Mouse (Mus musculus) liver, adult (tissue): ENCODE measurements around the gene Slc35g3.

ENCODE experiments used
- GATA4 ChIP-seq: IDR thresholded peaks from 2 replicates; pipeline ENCODE4 v1.6.1; 2014; ENCODE audit warnings: mild to moderate bottlenecking, low read length; ENCODE audit not compliant: insufficient replicate concordance

The Slc35g3 gene

GRCm38 (mm10) chr11:69765221-69766125 is 3.7 kb upstream of the Slc35g3 start, which contains the start of gene Zbtb4:
Gene Zbtb4 (plus strand): TSS chr11:69765912.
- no peak for TF ChIP-seq GATA4

- no peak for TF ChIP-seq GATA4
Measured at GRCm38 (mm10) chr11:69763551-69763950, 1.8 kb upstream of the Slc35g3 start.

GRCm38 (mm10) chr11:69760901-69761200 is 917 bp downstream of the Slc35g3 start:
- TF ChIP-seq GATA4, result no peak

GRCm38 (mm10) chr11:69760160-69760900 is 1.4 kb downstream of the Slc35g3 start:
- TF ChIP-seq GATA4, result no peak

DNA sequence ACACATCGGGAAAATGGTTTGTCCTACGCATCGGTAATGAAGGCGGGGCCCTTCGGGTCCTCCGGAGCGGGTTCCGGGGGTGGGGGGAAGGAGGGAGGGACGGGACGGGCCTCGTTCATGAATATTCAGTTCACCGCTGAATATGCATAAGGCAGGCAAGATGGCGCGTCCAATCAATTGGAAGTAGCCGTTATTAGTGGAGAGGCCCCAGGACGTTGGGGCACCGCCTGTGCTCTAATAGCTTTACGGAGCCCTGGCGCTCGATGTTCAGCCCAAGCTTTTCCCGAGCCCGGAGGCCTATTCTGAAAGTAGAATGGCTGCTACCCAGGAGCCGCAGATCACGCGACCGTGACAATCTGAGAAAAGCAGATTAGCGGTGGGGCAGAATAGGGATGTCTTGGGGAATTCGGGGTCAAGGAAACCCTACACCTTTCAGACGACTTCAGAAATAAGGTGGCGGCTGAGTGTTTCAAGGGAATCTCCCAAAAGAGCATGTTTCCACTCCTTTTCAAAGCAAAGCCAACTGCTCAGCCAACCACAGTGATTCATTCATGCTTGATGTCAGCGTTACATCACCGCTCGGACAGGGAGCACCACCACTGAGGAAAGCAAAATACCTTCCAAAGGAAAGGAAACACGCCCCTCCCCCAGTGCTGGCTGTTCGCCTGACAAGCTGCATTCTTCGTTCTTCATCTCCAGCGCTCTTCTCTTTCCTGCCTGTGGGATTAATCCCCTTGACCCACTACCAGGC is 2.6 kb downstream of the Slc35g3 start:
- TF ChIP-seq GATA4, result no peak

- no peak; the same call in 1 of the 2 replicates for TF ChIP-seq GATA4
Measured at GRCm38 (mm10) chr11:69758478-69758970, 3.2 kb downstream of the Slc35g3 start, which contains the start of gene Polr2a. Gene Polr2a (minus strand): TSS chr11:69758637.

DNA sequence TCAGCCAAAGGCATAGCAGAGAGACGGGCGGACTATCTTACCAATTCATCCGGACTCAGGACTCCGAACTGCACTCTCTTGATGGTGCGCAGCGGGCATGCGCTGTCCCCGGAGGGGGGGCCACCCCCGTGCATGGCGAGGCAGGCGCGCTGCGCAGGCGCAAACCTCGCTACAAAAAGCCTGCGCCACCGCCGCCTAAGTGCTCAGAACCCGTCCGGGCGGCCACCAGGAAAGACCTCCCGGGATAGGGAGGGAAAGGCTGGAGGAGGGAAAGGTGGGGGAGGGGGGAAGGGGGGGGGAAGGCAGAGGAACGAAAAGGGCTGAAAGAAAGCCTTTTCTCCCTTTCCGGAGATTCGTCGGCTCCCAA is 3.7 kb downstream of the Slc35g3 start:
- no peak for TF ChIP-seq GATA4

- TF ChIP-seq GATA4, result no peak
Measured at GRCm38 (mm10) chr11:69757303-69758089, 4.3 kb downstream of the Slc35g3 start.

DNA sequence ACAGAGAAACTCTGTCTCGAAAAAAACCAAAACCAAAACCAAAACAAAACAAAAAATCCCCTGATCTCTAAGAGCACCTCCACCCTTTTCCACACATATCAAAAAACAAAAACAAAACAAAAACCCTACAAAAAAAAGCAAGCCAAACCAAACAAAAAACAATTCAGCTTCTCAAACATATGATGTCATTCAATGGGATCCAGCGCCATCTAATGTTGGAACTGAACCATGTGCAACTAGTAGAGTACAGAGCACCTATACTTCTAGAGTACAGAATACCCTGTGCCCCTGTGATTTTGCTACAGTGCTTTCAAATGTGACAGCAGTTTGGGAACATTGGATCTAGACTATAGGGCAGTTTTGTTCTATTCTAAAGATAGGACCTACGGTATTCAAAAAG is 7.1 kb downstream of the Slc35g3 start:
- no peak for TF ChIP-seq GATA4

- no peak for TF ChIP-seq GATA4
Measured at GRCm38 (mm10) chr11:69754233-69754632, 7.5 kb downstream of the Slc35g3 start.

GRCm38 (mm10) chr11:69752686-69753085 is 9.1 kb downstream of the Slc35g3 start:
- no peak for TF ChIP-seq GATA4

- no peak for TF ChIP-seq GATA4
Measured at GRCm38 (mm10) chr11:69751635-69752034, 10.1 kb downstream of the Slc35g3 start.

- TF ChIP-seq GATA4, result no peak
Measured at GRCm38 (mm10) chr11:69729063-69729462, 32.7 kb downstream of the Slc35g3 start.

DNA sequence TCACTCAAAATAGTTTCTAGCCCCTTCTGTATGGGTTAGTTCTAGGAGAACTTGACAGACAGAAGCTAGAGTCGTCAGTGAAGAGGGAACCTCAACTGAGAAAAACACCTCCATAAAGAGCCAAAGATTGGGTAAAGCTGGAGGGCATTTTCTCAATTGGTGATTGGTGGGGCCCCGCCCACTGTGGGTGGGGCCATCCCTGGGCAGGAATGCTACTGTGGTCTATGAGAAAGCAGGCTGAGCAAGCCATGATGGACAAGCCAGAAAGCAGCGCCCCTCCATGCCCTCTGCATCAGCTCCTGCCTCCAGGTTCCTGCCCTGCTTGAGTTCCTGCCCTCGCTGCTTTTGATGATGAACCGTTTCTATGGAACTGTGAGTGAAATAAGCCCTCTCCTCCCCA is 35.8 kb downstream of the Slc35g3 start:
- no peak for TF ChIP-seq GATA4
